Mouse (Mus musculus) kidney, embryonic 15.5 days (tissue): Measurements from ENCODE around the gene Tpgs1. TPM values are rescaled to one million over a fixed set of nuclear protein-coding genes. Genes with fewer than 3 reads are reported as not detected.
A peak's percentile ranks its signal among the peaks of the same experiment; 100 is the strongest.

Experiments used
- ATAC-seq: fragments of 200-750 bp; cut with Nextera tagmentation; replicated peaks from 2 replicates; pipeline ENCODE4 v1.8.0; 2017; ENCODE audit warnings: moderate TSS enrichment; ENCODE audit not compliant: low FRiP score
- H3K27ac ChIP-seq: fragments of 300-500 bp; sonication (generic); 2 replicates; pipeline ENCODE4 v1.5.1; 2015; ENCODE audit warnings: mild to moderate bottlenecking, inconsistent platforms
- H3K27me3 ChIP-seq: fragments of 300-500 bp; sonication (generic); 2 replicates; pipeline ENCODE4 v1.6.1; 2015; ENCODE audit warnings: inconsistent platforms
- H3K36me3 ChIP-seq: fragments of 300-500 bp; sonication (generic); 2 replicates; pipeline ENCODE4 v1.6.1; 2015; ENCODE audit warnings: inconsistent platforms
- H3K4me1 ChIP-seq: fragments of 300-500 bp; sonication (generic); 2 replicates; pipeline ENCODE4 v1.6.1; 2015; ENCODE audit warnings: inconsistent platforms
- H3K4me2 ChIP-seq: fragments of 300-500 bp; sonication (generic); 2 replicates; pipeline ENCODE4 v1.6.1; 2015; ENCODE audit warnings: moderate library complexity, mild to moderate bottlenecking, inconsistent platforms
- H3K4me3 ChIP-seq: fragments of 300-500 bp; sonication (generic); replicated peaks from 2 replicates; pipeline ENCODE4 v1.5.1; 2015; ENCODE audit warnings: mild to moderate bottlenecking, inconsistent platforms
- H3K9ac ChIP-seq: fragments of 300-500 bp; sonication (generic); 2 replicates; pipeline ENCODE4 v1.6.1; 2015; ENCODE audit warnings: mild to moderate bottlenecking, inconsistent platforms
- H3K9me3 ChIP-seq: fragments of 300-500 bp; sonication (generic); replicated peaks from 2 replicates; pipeline ENCODE4 v1.6.1; 2016; ENCODE audit warnings: inconsistent platforms
- WGBS: fragments of 180-500 bp; shearing (Covaris S2); methylation state at CpG from one replicate; pipeline ENCODE4 v1.1.7; 2015; ENCODE audit warnings: mixed read lengths; 5-methylcytosine and 5-hydroxymethylcytosine counted together
- polyA plus RNA-seq: library from polyadenylated mRNA; unstranded; fragments of >200 nt; fragmentation: Nextera tagmentation; extraction: Ambion mirVana; gene quantifications from 2 replicates; pipeline ENCODE4 v1.2.1, GENCODE M21; 2015

The Tpgs1 gene
- polyA plus RNA-seq, 1 experiment from 2014 or later, result 81.4 TPM

DNA sequence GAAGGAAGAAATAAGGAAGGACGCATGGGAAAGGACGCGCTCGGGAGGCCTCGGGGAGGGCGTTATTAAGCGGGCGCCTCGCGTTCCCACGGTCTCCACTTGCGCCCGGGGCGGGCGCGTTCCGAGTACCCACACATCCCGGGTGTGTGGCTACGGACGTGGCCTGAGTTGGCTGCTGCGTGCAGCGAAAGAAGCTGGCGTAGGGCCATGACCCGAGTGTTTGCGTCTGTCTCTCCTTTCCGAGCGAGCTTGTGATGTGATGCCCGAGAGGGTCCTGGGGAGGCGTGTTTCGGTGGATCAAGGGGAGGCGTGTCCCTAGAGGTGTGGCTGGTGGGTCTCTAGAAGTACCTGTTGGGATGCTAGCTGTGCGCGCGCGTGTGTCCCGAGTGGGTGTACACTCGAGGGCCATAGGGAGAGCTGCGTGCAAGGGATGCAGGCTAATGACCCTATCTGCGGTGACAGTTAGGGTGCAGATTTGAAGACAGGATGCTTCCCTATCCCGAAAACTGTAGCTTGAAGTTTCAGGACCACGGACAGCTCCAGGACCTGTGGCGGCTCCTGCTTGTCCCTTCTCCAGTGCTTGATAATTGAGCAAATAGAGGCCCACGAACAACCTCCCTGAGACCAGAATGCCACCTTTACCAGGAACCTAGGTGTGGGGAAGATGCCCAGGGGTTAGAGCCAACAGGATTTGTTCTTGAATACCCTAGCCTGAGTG, 48.6 kb downstream of the Tpgs1 start:
- Histone ChIP-seq H3K27ac (no peak overlapping the region), H3K36me3 (no peaks in the 10 kb centered on the region), H3K9ac (no peak overlapping the region), H3K4me3 (peak overlapping the region; percentile 59), H3K9me3 (no peaks in the 10 kb centered on the region), H3K4me2 (peak overlapping the region; percentile 95), H3K4me1 (peaks cover 19% of the 10 kb centered on the region), H3K27me3 (peaks cover 70% of the 10 kb centered on the region)
- 4% methylated on average over 43 of the region's 43 CpGs for WGBS
- 0 out of 2 replicates have a peak, but pooled peaks have one; percentile 3 for ATAC-seq

DNA sequence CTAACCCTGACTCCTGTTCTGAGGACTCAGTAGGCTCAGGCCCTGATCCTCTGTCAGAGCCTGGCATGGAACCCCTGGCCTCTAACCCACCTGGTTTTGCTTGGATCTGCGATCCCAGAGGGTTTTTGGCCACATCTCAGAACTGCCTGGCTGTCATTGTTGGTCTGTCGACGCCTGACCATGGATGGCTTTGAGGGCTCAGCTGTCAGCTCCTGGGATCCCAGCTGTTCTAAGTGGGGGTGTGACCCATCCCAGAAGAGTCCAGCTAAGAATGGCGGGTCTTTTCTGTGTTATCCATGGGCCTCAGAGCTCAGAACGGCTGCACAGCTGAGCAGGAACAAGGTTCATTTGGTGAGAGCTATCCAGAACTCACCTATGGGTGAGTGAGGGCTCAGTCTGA, 51.9 kb downstream of the Tpgs1 start:
- no peaks in the 10 kb centered on the region for H3K36me3 ChIP-seq
- WGBS, result 64% methylated on average over 5 of the region's 5 CpGs
- peaks cover 26% of the 10 kb centered on the region for H3K4me1 ChIP-seq
- H3K27me3 ChIP-seq, result peaks cover 46% of the 10 kb centered on the region
- H3K4me3 ChIP-seq, result no peak overlapping the region
- ATAC-seq, result no peak
- no peak overlapping the region for H3K9ac ChIP-seq
- no peak overlapping the region for H3K4me2 ChIP-seq
- no peak overlapping the region for H3K27ac ChIP-seq
- H3K9me3 ChIP-seq, result no peaks in the 10 kb centered on the region

DNA sequence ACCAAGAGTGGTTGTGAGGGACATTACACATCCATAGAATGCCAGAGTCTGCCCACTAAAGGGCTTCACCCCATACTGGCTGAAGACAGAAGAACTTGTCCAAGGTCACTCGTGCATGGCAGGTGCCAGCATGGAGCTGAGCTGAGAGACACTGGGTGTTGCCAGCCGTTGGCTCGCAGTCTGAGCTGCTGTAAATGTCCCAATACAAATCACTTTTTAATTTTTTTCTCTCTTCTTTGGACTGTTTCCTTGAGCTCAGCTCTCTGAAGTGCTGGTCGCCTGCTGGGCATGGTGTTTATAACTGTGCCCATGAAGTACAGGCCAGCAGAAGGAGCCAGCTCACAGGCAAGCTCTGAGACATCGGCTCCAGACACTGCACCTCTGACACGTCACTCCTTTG, 53.9 kb downstream of the Tpgs1 start:
- 73% methylated on average over 6 of the region's 6 CpGs for WGBS
- Histone ChIP-seq H3K36me3 (no peaks in the 10 kb centered on the region), H3K4me2 (no peak overlapping the region), H3K9me3 (no peaks in the 10 kb centered on the region), H3K9ac (no peak overlapping the region), H3K4me3 (no peak overlapping the region), H3K27ac (no peak overlapping the region), H3K4me1 (peaks cover 16% of the 10 kb centered on the region), H3K27me3 (peaks cover 26% of the 10 kb centered on the region)
- no peak for ATAC-seq

GRCm38 (mm10) chr10:79723692-79724091, 54.5 kb downstream of the Tpgs1 start:
- no peak for ATAC-seq
- H3K36me3 ChIP-seq, result no peaks in the 10 kb centered on the region
- H3K9me3 ChIP-seq, result no peaks in the 10 kb centered on the region
- 86% methylated on average over 7 of the region's 7 CpGs for WGBS
- no peak overlapping the region for H3K27ac ChIP-seq
- peaks cover 20% of the 10 kb centered on the region for H3K27me3 ChIP-seq
- H3K4me3 ChIP-seq, result no peak overlapping the region
- peaks cover 22% of the 10 kb centered on the region for H3K4me1 ChIP-seq
- no peak overlapping the region for H3K4me2 ChIP-seq
- no peak overlapping the region for H3K9ac ChIP-seq

Other genes with a start within 250 kb of the Tpgs1 start
- gene Vmn2r83, start 200.6 kb upstream of the Tpgs1 start, polyA plus RNA-seq, result not detected in 2 replicates
- gene Plpp2, start 135.6 kb upstream of the Tpgs1 start, polyA plus RNA-seq, result 42.0 and 45.7 TPM in 2 replicates
- 48.6 and 53.6 TPM in 2 replicates for gene Mier2, start 114.2 kb upstream of the Tpgs1 start, polyA plus RNA-seq
- gene Theg, start 82.0 kb upstream of the Tpgs1 start, polyA plus RNA-seq, result not detected in 2 replicates
- gene C2cd4c, start 55.3 kb upstream of the Tpgs1 start, polyA plus RNA-seq, result 0.05 TPM in 1 of 2 replicates, not detected in the other
- 10.4 and 12.2 TPM in 2 replicates for gene Shc2, start 31.5 kb upstream of the Tpgs1 start, polyA plus RNA-seq
- gene Odf3l2, start 23.6 kb upstream of the Tpgs1 start, polyA plus RNA-seq, result not detected in 2 replicates
- 2.7 and 2.8 TPM in 2 replicates for gene Madcam1, start 4.8 kb upstream of the Tpgs1 start, polyA plus RNA-seq
- 88.4 and 100 TPM in 2 replicates for gene Cdc34, start 12.8 kb downstream of the Tpgs1 start, polyA plus RNA-seq
- gene Gzmm, start 19.7 kb downstream of the Tpgs1 start, polyA plus RNA-seq, result 0.50 and 0.95 TPM in 2 replicates
- 913 and 925 TPM in 2 replicates for gene Bsg, start 35.1 kb downstream of the Tpgs1 start, polyA plus RNA-seq
- 0.05 and 0.19 TPM in 2 replicates for gene Hcn2, start 47.3 kb downstream of the Tpgs1 start, polyA plus RNA-seq
- gene Polrmt, start 77.2 kb downstream of the Tpgs1 start, polyA plus RNA-seq, result 43.7 and 54.4 TPM in 2 replicates
- 0.12 and 0.14 TPM in 2 replicates for gene Fgf22, start 85.7 kb downstream of the Tpgs1 start, polyA plus RNA-seq
- gene Rnf126, start 97.6 kb downstream of the Tpgs1 start, polyA plus RNA-seq, result 88.5 and 102 TPM in 2 replicates
- gene Fstl3, start 107.9 kb downstream of the Tpgs1 start, polyA plus RNA-seq, result 15.3 and 15.6 TPM in 2 replicates
- gene Prss57, start 121.6 kb downstream of the Tpgs1 start, polyA plus RNA-seq, result 0.29 TPM in 1 of 2 replicates, not detected in the other
- gene Palm, start 124.2 kb downstream of the Tpgs1 start, polyA plus RNA-seq, result 144 and 158 TPM in 2 replicates
- gene Misp, start 151.6 kb downstream of the Tpgs1 start, polyA plus RNA-seq, result 14.9 and 15.2 TPM in 2 replicates
- 398 and 438 TPM in 2 replicates for gene Ptbp1, start 185.1 kb downstream of the Tpgs1 start, polyA plus RNA-seq
- 7.4 and 8.3 TPM in 2 replicates for gene Prtn3, start 205.1 kb downstream of the Tpgs1 start, polyA plus RNA-seq
- 62.1 and 74.5 TPM in 2 replicates for gene Plppr3, start 205.3 kb downstream of the Tpgs1 start, polyA plus RNA-seq
- 2.6 and 3.4 TPM in 2 replicates for gene Elane, start 216.9 kb downstream of the Tpgs1 start, polyA plus RNA-seq
- not detected in 2 replicates for gene Cfd, start 221.5 kb downstream of the Tpgs1 start, polyA plus RNA-seq
- 59.6 and 70.7 TPM in 2 replicates for gene Med16, start 239.6 kb downstream of the Tpgs1 start, polyA plus RNA-seq
- 0.96 and 14.1 TPM in 2 replicates for gene Gm26602, start 241.5 kb downstream of the Tpgs1 start, polyA plus RNA-seq
- 0.71 and 1.2 TPM in 2 replicates for gene Kiss1r, start 247.6 kb downstream of the Tpgs1 start, polyA plus RNA-seq